13 mouse cellular contexts compared by ENCODE assay signal in genomic region chr4:141682706-141683230, GRCm38 (mm10). TPM values are rescaled to one million over a fixed set of nuclear protein-coding genes. Genes with fewer than 3 reads are reported as not detected.
A peak's percentile ranks its signal among the peaks of the same experiment; 100 is the strongest.
DNase-seq lines count a peak whose midpoint lies in the region; ATAC-seq and TF ChIP-seq lines count a peak whose summit lies in the region.
"Had no signal": no experiment of that assay in that cellular context is flagged by ENCODE, and none has a peak within 500 bp of the region (broad histone marks: within the 10 kb centered on the region; RNA-seq: fewer than 3 reads in every experiment).

No protein-coding gene starts in this region.

- H3K4me2 ChIP-seq in kidney, embryonic 15.5 days = no peak overlapping the region
- H3K4me2 ChIP-seq in kidney, embryonic 14.5 days (replicated peaks; ENCODE audit: low read depth, low read length) = no peak overlapping the region

- no peaks in the 10 kb centered on the region for H3K9me3 ChIP-seq in kidney, embryonic 15.5 days (replicated peaks)
- no peaks in the 10 kb centered on the region for H3K9me3 ChIP-seq in kidney, embryonic 14.5 days (ENCODE audit: control insufficient read depth, low read length)
- H3K9me3 ChIP-seq in ES-Bruce4 (replicated peaks; ENCODE audit: control insufficient read depth, insufficient read depth, low read length, poor library complexity, severe bottlenecking) (no peaks in the 10 kb centered on the region), ES-E14 (ENCODE audit: control insufficient read depth, insufficient read depth, low read depth, low read length) (no peaks in the 10 kb centered on the region)

- TF ChIP-seq CTCF in ES-Bruce4 (IDR thresholded peaks at IDR 0.05; ENCODE audit: low read depth, low read length) = no peak

- H3K9ac ChIP-seq in kidney, embryonic 15.5 days = no peak overlapping the region
- no peak overlapping the region for H3K9ac ChIP-seq in kidney, embryonic 14.5 days (ENCODE audit: low read depth, low read length)
- H3K9ac ChIP-seq in ES-Bruce4 (ENCODE audit: low read depth, poor library complexity, severe bottlenecking) = no peak overlapping the region
- H3K9ac ChIP-seq in ES-E14 (ENCODE audit: insufficient read depth, low read depth, low read length, poor library complexity, severe bottlenecking) = no peak overlapping the region

- intact Hi-C loops in heart, postnatal 36 days (cut with DNase I) = no loop called here
- intact Hi-C loops in left cerebral cortex, postnatal 4 days (cut with DNase I) = no loop called here

- H3K4me1 ChIP-seq in kidney, embryonic 15.5 days = peaks cover 34% of the 10 kb centered on the region
- peaks cover 6% of the 10 kb centered on the region for H3K4me1 ChIP-seq in kidney, embryonic 14.5 days (ENCODE audit: control insufficient read depth, insufficient read depth, low read length)
- peaks cover 15% of the 10 kb centered on the region for H3K4me1 ChIP-seq in ES-Bruce4 (ENCODE audit: control insufficient read depth, insufficient read depth, low read length)
- H3K4me1 ChIP-seq in ES-E14 (ENCODE audit: control insufficient read depth in 2 of 2, insufficient read depth in 2 of 2, low read length in 2 of 2, poor library complexity in 1 of 2) = peaks cover 29 to 36% of the 10 kb centered on the region in 2 experiments

- no peak for ATAC-seq in kidney, embryonic 15.5 days (replicated peaks; ENCODE audit: low FRiP score)
- no peak for ATAC-seq in kidney, embryonic 14.5 days (ENCODE audit: low FRiP score, low TSS enrichment)

- no peak for DNase-seq in ES-E14 (ENCODE audit: low read depth, low spot score)
- peak; percentile 37 to 40 for DNase-seq in heart, postnatal 36 days
- DNase-seq in left cerebral cortex, postnatal 4 days = no peak
- no peak for DNase-seq in thymus, adult 18-20 months
- DNase-seq: cerebellum, postnatal 36 days; kidney, adult 2 months; right cerebral cortex, postnatal 25 days; thymus, postnatal 14 days had no signal

- no peak for TF ChIP-seq EP300 in ES-Bruce4 (IDR thresholded peaks at IDR 0.05; ENCODE audit: insufficient read depth, low read depth, low read length)

- peak overlapping the region; percentile 45 for H3K27ac ChIP-seq in kidney, embryonic 15.5 days
- no peak overlapping the region for H3K27ac ChIP-seq in kidney, embryonic 14.5 days (ENCODE audit: low read depth, low read length)
- H3K27ac ChIP-seq in ES-Bruce4 (ENCODE audit: insufficient read depth, low read length) (peak overlapping the region; percentile 2; the same call in 1 of the 2 replicates), ES-E14 (ENCODE audit: insufficient read depth, low read depth, low read length, poor library complexity, severe bottlenecking) (peak overlapping the region; percentile 70; the same call in 1 of the 2 replicates)

- 76% methylated on average over 12 of the region's 12 CpGs for WGBS in kidney, embryonic 15.5 days
- WGBS in kidney, embryonic 14.5 days = 81% methylated on average over 12 of the region's 12 CpGs

- peaks cover 57% of the 10 kb centered on the region for H3K36me3 ChIP-seq in kidney, embryonic 15.5 days
- H3K36me3 ChIP-seq in kidney, embryonic 14.5 days (ENCODE audit: control insufficient read depth, insufficient read depth, low read length) = peaks cover 45% of the 10 kb centered on the region
- H3K36me3 ChIP-seq in ES-Bruce4 (ENCODE audit: control insufficient read depth, insufficient read depth, low read length, poor library complexity, severe bottlenecking) = peaks cover 22% of the 10 kb centered on the region
- H3K36me3 ChIP-seq in ES-E14 (ENCODE audit: control insufficient read depth, insufficient read depth, low read length, poor library complexity, severe bottlenecking) = peaks cover 33% of the 10 kb centered on the region

- in situ Hi-C loops in ES-E14 (cut with MboI; ENCODE audit: low sequenced_read_pairs in 2 of 2, unreplicated experiment in 2 of 2) = no loop called here

- H3K4me3 ChIP-seq in kidney, embryonic 15.5 days (replicated peaks) = no peak overlapping the region
- no peak overlapping the region for H3K4me3 ChIP-seq in kidney, embryonic 14.5 days (ENCODE audit: low read length)
- H3K4me3 ChIP-seq in ES-Bruce4 (ENCODE audit: low read depth, low read length) (no peak overlapping the region), ES-E14 (ENCODE audit: insufficient read depth in 1 of 2, low read depth in 1 of 2, low read length in 2 of 2, poor library complexity in 1 of 2, severe bottlenecking in 1 of 2) (no peak overlapping the region)

- no peak for TF ChIP-seq POLR2A in ES-Bruce4 (IDR thresholded peaks at IDR 0.05; ENCODE audit: insufficient read depth, low read length)

- no peaks in the 10 kb centered on the region for H3K27me3 ChIP-seq in kidney, embryonic 15.5 days
- H3K27me3 ChIP-seq in kidney, embryonic 14.5 days (ENCODE audit: control insufficient read depth, insufficient read depth, low read length) = no peaks in the 10 kb centered on the region
- no peaks in the 10 kb centered on the region for H3K27me3 ChIP-seq in ES-Bruce4 (ENCODE audit: control insufficient read depth, insufficient read depth, low read length, poor library complexity, severe bottlenecking)

TF ChIP-seq in ES-E14, 5 proteins besides CTCF, POLR2A, EP300 and RAD21:
- TF ChIP-seq ZNF384 (IDR thresholded peaks at IDR 0.05; ENCODE audit: low read depth, low read length) (no peak), ZC3H11A (IDR thresholded peaks at IDR 0.05; ENCODE audit: borderline replicate concordance, low read depth, low read length) (no peak), HCFC1 (IDR thresholded peaks at IDR 0.05; ENCODE audit: borderline replicate concordance, insufficient read depth, low read length) (no peak), MAFK (IDR thresholded peaks at IDR 0.05; ENCODE audit: insufficient read depth, low read depth, low read length) (no peak), CHD2 (IDR thresholded peaks at IDR 0.05; ENCODE audit: low read depth, low read length) (no peak)

RNA-seq across cellular contexts. Expression of gene Rsc1a1, which starts 2.6 kb away (rescaled TPM):
- polyA plus RNA-seq in kidney, embryonic 15.5 days (2015; fragmentation: Nextera tagmentation; extraction: Ambion mirVana) = not detected in 2 replicates
- polyA plus RNA-seq in kidney, embryonic 14.5 days (2014; fragmentation: Nextera tagmentation; extraction: Ambion mirVana) = not detected in 2 replicates
- polyA plus RNA-seq in ES-Bruce4 (2011; ENCODE audit: insufficient read depth, insufficient read length, low read depth, missing spikeins) = 4.1 TPM in 1 of 2 replicates, not detected in the other
- 10.5 and 13.3 TPM in 2 replicates for total RNA-seq in ES-E14 (2012; rRNA removed)
- under 1 TPM in 1 of 2 experiments, not detected in 1; 1.00 TPM for total RNA-seq in heart, postnatal 36 days (2021)
- total RNA-seq in left cerebral cortex, postnatal 4 days (2021) = 1 to 10 TPM in 1 of 2 experiments, under 1 TPM in 1; 0.42 to 2.2 TPM
- total RNA-seq: left cerebral cortex, postnatal 14 days had no signal
- polyA plus RNA-seq: macrophage had no signal

RNA-seq across cellular contexts. Expression of gene Plekhm2, which starts 18.1 kb away (rescaled TPM):
- polyA plus RNA-seq in kidney, embryonic 15.5 days (2015; fragmentation: Nextera tagmentation; extraction: Ambion mirVana) = 4.7 and 6.8 TPM in 2 replicates
- 3.5 and 6.8 TPM in 2 replicates for polyA plus RNA-seq in kidney, embryonic 14.5 days (2014; fragmentation: Nextera tagmentation; extraction: Ambion mirVana)
- 11.1 and 15.1 TPM in 2 replicates for polyA plus RNA-seq in ES-Bruce4 (2011; ENCODE audit: insufficient read depth, insufficient read length, low read depth, missing spikeins)
- total RNA-seq in ES-E14 (2012; rRNA removed) = 6.2 and 6.8 TPM in 2 replicates
- total RNA-seq in heart, postnatal 36 days (2021) = 100 to 1,000 TPM; 103 to 112 TPM
- 10 to 100 TPM; 44.1 to 51.1 TPM for total RNA-seq in left cerebral cortex, postnatal 4 days (2021)

RNA-seq across cellular contexts. Expression of gene Ddi2, which starts 40.5 kb away (rescaled TPM):
- 20.3 and 21.8 TPM in 2 replicates for polyA plus RNA-seq in kidney, embryonic 15.5 days (2015; fragmentation: Nextera tagmentation; extraction: Ambion mirVana)
- polyA plus RNA-seq in kidney, embryonic 14.5 days (2014; fragmentation: Nextera tagmentation; extraction: Ambion mirVana) = 11.0 and 20.6 TPM in 2 replicates
- polyA plus RNA-seq in ES-Bruce4 (2011; ENCODE audit: insufficient read depth, insufficient read length, low read depth, missing spikeins) = 46.0 and 50.3 TPM in 2 replicates
- 42.0 and 48.5 TPM in 2 replicates for total RNA-seq in ES-E14 (2012; rRNA removed)
- 10 to 100 TPM; 30.7 to 31.0 TPM for total RNA-seq in heart, postnatal 36 days (2021)
- 10 to 100 TPM; 26.3 to 26.7 TPM for total RNA-seq in left cerebral cortex, postnatal 4 days (2021)

RNA-seq across cellular contexts. Expression of gene Slc25a34, which starts 59.1 kb away (rescaled TPM):
- 0.27 and 0.49 TPM in 2 replicates for polyA plus RNA-seq in kidney, embryonic 15.5 days (2015; fragmentation: Nextera tagmentation; extraction: Ambion mirVana)
- 0.07 TPM in 1 of 2 replicates, not detected in the other for polyA plus RNA-seq in kidney, embryonic 14.5 days (2014; fragmentation: Nextera tagmentation; extraction: Ambion mirVana)
- 0.82 and 1.8 TPM in 2 replicates for polyA plus RNA-seq in ES-Bruce4 (2011; ENCODE audit: insufficient read depth, insufficient read length, low read depth, missing spikeins)
- 0.76 and 0.79 TPM in 2 replicates for total RNA-seq in ES-E14 (2012; rRNA removed)
- 100 to 1,000 TPM; 160 to 170 TPM for total RNA-seq in heart, postnatal 36 days (2021)
- 1 to 10 TPM; 1.1 to 1.7 TPM for total RNA-seq in left cerebral cortex, postnatal 4 days (2021)

Comparison
In these comparisons a context has a peak if more than half of its experiments do, and no peak if none do; other contexts are left out.
1. DNase-seq: peak in heart, postnatal 36 days (2 of 2); none in ES-E14 (single experiment), left cerebral cortex, postnatal 4 days (single experiment) and thymus, adult 18-20 months (0 of 2).